Mouse (Mus musculus) CH12.LX (cell line): ENCODE results near the gene Tgm2.

ENCODE experiments used
- CTCF ChIP-seq, 2 experiments: IDR thresholded peaks in 1 of 2; conservative IDR thresholded peaks in 1 of 2; 2 replicates each; pipeline ENCODE4 v1.5.1; 2011 to 2012; ENCODE audit warnings: low read depth in 2 of 2, low read length in 2 of 2, improper control_type of control experiment in 1 of 2, inconsistent platforms in 1 of 2, mild to moderate bottlenecking in 1 of 2, moderate library complexity in 1 of 2
- EP300 ChIP-seq: IDR thresholded peaks from 2 replicates; pipeline ENCODE4 v1.6.1; 2011; ENCODE audit warnings: low read length, improper control_type of control experiment
- HCFC1 ChIP-seq: IDR thresholded peaks from 2 replicates; pipeline ENCODE4 v1.6.1; 2012; ENCODE audit warnings: low read depth, mild to moderate bottlenecking, inconsistent platforms, low read length, improper control_type of control experiment
- POLR2A ChIP-seq: IDR thresholded peaks from 2 replicates; pipeline ENCODE4 v1.6.1; 2011; ENCODE audit warnings: low read depth, mild to moderate bottlenecking, improper control_type of control experiment, low read length
- ZC3H11A ChIP-seq: IDR thresholded peaks from 2 replicates; pipeline ENCODE4 v1.6.1; 2012; ENCODE audit warnings: low read depth, mild to moderate bottlenecking, inconsistent platforms, low read length, improper control_type of control experiment

GRCm38 (mm10) chr2:158127245-158127644 lies 19.0 kb downstream of the Tgm2 start:
- no peak for TF ChIP-seq HCFC1
- TF ChIP-seq EP300: no peak
- TF ChIP-seq POLR2A: no peak
- TF ChIP-seq CTCF (conservative IDR thresholded peaks at IDR 0.05 in 1 of 2, IDR thresholded peaks at IDR 0.05 in 1 of 2; ENCODE audit: low read depth in 2 of 2, low read length in 2 of 2): no peak
- TF ChIP-seq ZC3H11A: no peak
